In genomic region chr6:6202451-6202850, GRCm38 (mm10) we compare ENCODE assay signal across 18 mouse cellular contexts. TPM values are rescaled to one million over a fixed set of nuclear protein-coding genes. Genes with fewer than 3 reads are reported as not detected.
DNase-seq lines count a peak whose midpoint lies in the region; ATAC-seq and TF ChIP-seq lines count a peak whose summit lies in the region.
"Had no signal": no experiment of that assay in that cellular context is flagged by ENCODE, and none has a peak within 500 bp of the region (broad histone marks: within the 10 kb centered on the region; RNA-seq: fewer than 3 reads in every experiment).

No protein-coding gene starts in this region.

- H3K4me1 ChIP-seq in kidney, embryonic 15.5 days: no peaks in the 10 kb centered on the region
- peaks cover 7% of the 10 kb centered on the region for H3K4me1 ChIP-seq in ES-Bruce4 (ENCODE audit: control insufficient read depth, insufficient read depth, low read length)
- H3K4me1 ChIP-seq in liver, embryonic 15.5 days (replicated peaks): peaks cover 20% of the 10 kb centered on the region
- H3K4me1 ChIP-seq in hindbrain, embryonic 12.5 days: no peaks in the 10 kb centered on the region
- H3K4me1 ChIP-seq: embryonic facial prominence, embryonic 12.5 days; forebrain, embryonic 15.5 days had no signal

- DNase-seq in kidney, adult 8-10 months: peak; percentile 57 to 58
- no peak for DNase-seq in kidney, postnatal 4 days
- DNase-seq in kidney, postnatal 25 days: peak; percentile 32 to 65
- no peak for DNase-seq in c-Kit-positive CD71-positive TER-119-positive erythroid progenitor cells, embryonic 14.5 days (ENCODE audit: low spot score)
- DNase-seq: adrenal gland, adult 8-10 months; cerebellum, adult 11-12 months; cerebellum, adult 9-10 months; cerebellum, postnatal 25 days; gastrocnemius, postnatal 36 days; heart, postnatal 36 days had no signal

- no peak for TF ChIP-seq EP300 in ES-Bruce4 (IDR thresholded peaks at IDR 0.05; ENCODE audit: insufficient read depth, low read depth, low read length)

- no peak for TF ChIP-seq POLR2A in ES-Bruce4 (IDR thresholded peaks at IDR 0.05; ENCODE audit: insufficient read depth, low read length)

- ATAC-seq in kidney, embryonic 15.5 days (replicated peaks; ENCODE audit: low FRiP score): no peak
- ATAC-seq in liver, embryonic 15.5 days (ENCODE audit: insufficient read depth): no peak
- no peak for ATAC-seq in hindbrain, embryonic 12.5 days (ENCODE audit: low FRiP score)
- ATAC-seq: forebrain, embryonic 15.5 days had no signal

- peaks cover 3% of the 10 kb centered on the region; the same call in 1 of the 2 replicates for H3K36me3 ChIP-seq in kidney, embryonic 15.5 days
- H3K36me3 ChIP-seq in ES-Bruce4 (ENCODE audit: control insufficient read depth, insufficient read depth, low read length, poor library complexity, severe bottlenecking): no peaks in the 10 kb centered on the region
- H3K36me3 ChIP-seq in liver, embryonic 15.5 days (replicated peaks): no peaks in the 10 kb centered on the region
- H3K36me3 ChIP-seq in hindbrain, embryonic 12.5 days: no peaks in the 10 kb centered on the region
- H3K36me3 ChIP-seq: embryonic facial prominence, embryonic 12.5 days; forebrain, embryonic 15.5 days had no signal

- WGBS in kidney, embryonic 15.5 days: 86% methylated on average over 6 of the region's 6 CpGs
- 76% methylated on average over 6 of the region's 6 CpGs for WGBS in liver, embryonic 15.5 days (ENCODE audit: insufficient replicate concordance)
- WGBS in hindbrain, embryonic 12.5 days: 87% methylated on average over 6 of the region's 6 CpGs

- no peak overlapping the region for H3K27ac ChIP-seq in kidney, embryonic 15.5 days
- peak overlapping the region; percentile 72 for H3K27ac ChIP-seq in ES-Bruce4 (ENCODE audit: insufficient read depth, low read length)
- H3K27ac ChIP-seq in liver, embryonic 15.5 days (replicated peaks): peak overlapping the region; percentile 51
- H3K27ac ChIP-seq in hindbrain, embryonic 12.5 days: no peak overlapping the region
- H3K27ac ChIP-seq: embryonic facial prominence, embryonic 12.5 days; forebrain, embryonic 15.5 days; heart, embryonic 13.5 days had no signal

- H3K4me2 ChIP-seq in kidney, embryonic 15.5 days: no peak overlapping the region
- H3K4me2 ChIP-seq in liver, embryonic 15.5 days: 0 out of 2 replicates have a peak overlapping the region, but pooled peaks have one; percentile 6
- no peak overlapping the region for H3K4me2 ChIP-seq in hindbrain, embryonic 12.5 days (replicated peaks)
- H3K4me2 ChIP-seq: embryonic facial prominence, embryonic 12.5 days; forebrain, embryonic 15.5 days; heart, embryonic 13.5 days had no signal

- H3K27me3 ChIP-seq in kidney, embryonic 15.5 days: no peaks in the 10 kb centered on the region
- H3K27me3 ChIP-seq in ES-Bruce4 (ENCODE audit: control insufficient read depth, insufficient read depth, low read length, poor library complexity, severe bottlenecking): no peaks in the 10 kb centered on the region
- H3K27me3 ChIP-seq in liver, embryonic 15.5 days: no peaks in the 10 kb centered on the region
- H3K27me3 ChIP-seq in hindbrain, embryonic 12.5 days: no peaks in the 10 kb centered on the region
- H3K27me3 ChIP-seq: embryonic facial prominence, embryonic 12.5 days; forebrain, embryonic 15.5 days had no signal

- no peak for TF ChIP-seq CTCF in ES-Bruce4 (IDR thresholded peaks at IDR 0.05; ENCODE audit: low read depth, low read length)

- no peak overlapping the region for H3K4me3 ChIP-seq in kidney, embryonic 15.5 days (replicated peaks)
- no peak overlapping the region for H3K4me3 ChIP-seq in ES-Bruce4 (ENCODE audit: low read depth, low read length)
- no peak overlapping the region for H3K4me3 ChIP-seq in liver, embryonic 15.5 days (replicated peaks)
- no peak overlapping the region for H3K4me3 ChIP-seq in hindbrain, embryonic 12.5 days
- H3K4me3 ChIP-seq: embryonic facial prominence, embryonic 12.5 days; forebrain, embryonic 15.5 days; heart, embryonic 13.5 days had no signal

- no peaks in the 10 kb centered on the region for H3K9me3 ChIP-seq in kidney, embryonic 15.5 days (replicated peaks)
- peaks cover 6% of the 10 kb centered on the region; the same call in 1 of the 2 replicates for H3K9me3 ChIP-seq in ES-Bruce4 (replicated peaks; ENCODE audit: control insufficient read depth, insufficient read depth, low read length, poor library complexity, severe bottlenecking)
- no peaks in the 10 kb centered on the region for H3K9me3 ChIP-seq in liver, embryonic 15.5 days (replicated peaks)
- H3K9me3 ChIP-seq in hindbrain, embryonic 12.5 days (replicated peaks): no peaks in the 10 kb centered on the region
- H3K9me3 ChIP-seq: embryonic facial prominence, embryonic 12.5 days; forebrain, embryonic 15.5 days; G1E; heart, embryonic 13.5 days had no signal

- H3K9ac ChIP-seq in kidney, embryonic 15.5 days: no peak overlapping the region
- H3K9ac ChIP-seq in ES-Bruce4 (ENCODE audit: low read depth, poor library complexity, severe bottlenecking): no peak overlapping the region
- H3K9ac ChIP-seq in liver, embryonic 15.5 days: no peak overlapping the region
- H3K9ac ChIP-seq in hindbrain, embryonic 12.5 days: no peak overlapping the region
- H3K9ac ChIP-seq: embryonic facial prominence, embryonic 12.5 days; forebrain, embryonic 15.5 days; heart, embryonic 13.5 days had no signal

RNA-seq across cellular contexts. Expression of gene Slc25a13, which starts 14.5 kb away (rescaled TPM):
- polyA plus RNA-seq in kidney, embryonic 15.5 days (2015; fragmentation: Nextera tagmentation; extraction: Ambion mirVana): 43.6 and 44.2 TPM in 2 replicates
- 89.0 and 89.8 TPM in 2 replicates for polyA plus RNA-seq in ES-Bruce4 (2011; ENCODE audit: insufficient read depth, insufficient read length, low read depth, missing spikeins)
- polyA plus RNA-seq in liver, embryonic 15.5 days (2015; fragmentation: Nextera tagmentation; extraction: Ambion mirVana): 35.0 and 41.1 TPM in 2 replicates
- polyA plus RNA-seq in hindbrain, embryonic 12.5 days (2016; fragmentation: Nextera tagmentation; extraction: Ambion mirVana): 18.9 and 19.1 TPM in 2 replicates

Comparison
In these comparisons a context has a peak if more than half of its experiments do, and no peak if none do; other contexts are left out.
1. DNase-seq: peak in kidney, adult 8-10 months (2 of 2) and kidney, postnatal 25 days (2 of 2); none in kidney, postnatal 4 days (0 of 2) and c-Kit-positive CD71-positive TER-119-positive erythroid progenitor cells, embryonic 14.5 days (single experiment).
2. H3K27ac ChIP-seq: peak in ES-Bruce4 (single experiment) and liver, embryonic 15.5 days (single experiment); none in kidney, embryonic 15.5 days (single experiment) and hindbrain, embryonic 12.5 days (single experiment).